ENCODE assay signal across 10 mouse cellular contexts in the genomic region with DNA sequence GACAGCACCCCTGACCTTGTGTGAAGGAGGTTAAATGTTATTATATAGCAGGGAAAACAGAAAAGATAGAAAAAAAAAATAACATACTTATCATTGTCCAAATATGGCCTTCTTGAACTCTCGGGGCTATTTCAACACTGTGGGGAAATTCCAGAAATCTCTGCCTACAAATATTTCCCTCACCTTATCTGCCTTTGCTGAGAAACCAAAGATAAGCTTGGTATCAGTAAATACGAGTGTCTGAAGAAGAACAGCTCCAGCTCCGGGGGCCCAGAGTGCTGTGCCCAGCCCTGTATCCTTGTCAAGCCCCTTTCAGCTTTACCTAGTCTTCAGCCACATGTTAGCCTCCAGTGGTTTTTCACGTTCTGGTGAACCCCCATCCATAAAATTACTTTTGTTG.
DNase-seq lines count a peak whose midpoint lies in the region; ATAC-seq and TF ChIP-seq lines count a peak whose summit lies in the region.
"Had no signal": no experiment of that assay in that cellular context is flagged by ENCODE, and none has a peak within 500 bp of the region (broad histone marks: within the 10 kb centered on the region; RNA-seq: fewer than 3 reads in every experiment).

No protein-coding gene starts in this region.

- no peaks in the 10 kb centered on the region for H3K9me3 ChIP-seq in intestine, embryonic 15.5 days
- no peaks in the 10 kb centered on the region for H3K9me3 ChIP-seq in stomach, embryonic 16.5 days (replicated peaks; ENCODE audit: control insufficient read depth, low read length)

- peak overlapping the region; percentile 92 for H3K27ac ChIP-seq in kidney, adult 2 months (ENCODE audit: insufficient read depth, low read depth, low read length)
- H3K27ac ChIP-seq in testis, adult 2 months (ENCODE audit: control insufficient read depth, insufficient read depth, low read depth, low read length), result peak overlapping the region; percentile 63; the same call in 1 of the 2 replicates
- peak overlapping the region; percentile 64 for H3K27ac ChIP-seq in intestine, embryonic 15.5 days
- peak overlapping the region; percentile 64 for H3K27ac ChIP-seq in stomach, embryonic 16.5 days (ENCODE audit: low read length)

- no peak overlapping the region for H3K9ac ChIP-seq in intestine, embryonic 15.5 days
- no peak overlapping the region for H3K9ac ChIP-seq in stomach, embryonic 16.5 days (ENCODE audit: low read length)

- TF ChIP-seq CTCF in kidney, adult 2 months (conservative IDR thresholded peaks at IDR 0.05; ENCODE audit: insufficient read depth, insufficient read length, low read depth, low read length), result no peak
- no peak for TF ChIP-seq CTCF in testis, adult 2 months (IDR thresholded peaks at IDR 0.05; ENCODE audit: control insufficient read depth, insufficient read depth, insufficient replicate concordance, low read depth, low read length)

- H3K27me3 ChIP-seq in kidney, adult 2 months (replicated peaks; ENCODE audit: control insufficient read depth, insufficient read depth, low read length), result no peaks in the 10 kb centered on the region
- no peaks in the 10 kb centered on the region for H3K27me3 ChIP-seq in testis, adult 2 months (ENCODE audit: control insufficient read depth, insufficient read depth, low read length)
- H3K27me3 ChIP-seq in intestine, embryonic 15.5 days (replicated peaks), result no peaks in the 10 kb centered on the region
- H3K27me3 ChIP-seq in stomach, embryonic 16.5 days (ENCODE audit: control insufficient read depth, insufficient read depth, low read length), result no peaks in the 10 kb centered on the region

- no peaks in the 10 kb centered on the region for H3K36me3 ChIP-seq in kidney, adult 2 months (ENCODE audit: control insufficient read depth, insufficient read depth, low read length)
- H3K36me3 ChIP-seq in testis, adult 2 months (ENCODE audit: control insufficient read depth, insufficient read depth, low read length), result no peaks in the 10 kb centered on the region
- H3K36me3 ChIP-seq in intestine, embryonic 15.5 days, result no peaks in the 10 kb centered on the region
- H3K36me3 ChIP-seq in stomach, embryonic 16.5 days (ENCODE audit: control insufficient read depth, insufficient read depth, low read length), result no peaks in the 10 kb centered on the region

- H3K4me2 ChIP-seq in intestine, embryonic 15.5 days (replicated peaks), result peak overlapping the region; percentile 73
- H3K4me2 ChIP-seq in stomach, embryonic 16.5 days (ENCODE audit: low read depth, low read length), result peak overlapping the region; percentile 66

- 52% methylated on average over 4 of the region's 4 CpGs for WGBS in kidney, adult 2 months
- WGBS in intestine, embryonic 15.5 days, result 23% methylated on average over 4 of the region's 4 CpGs
- WGBS in stomach, embryonic 16.5 days, result 22% methylated on average over 4 of the region's 4 CpGs

- DNase-seq in kidney, adult 2 months, result no peak
- no peak for DNase-seq in kidney, postnatal 36 days
- DNase-seq in testis, postnatal 10 days (ENCODE audit: low spot score), result no peak
- DNase-seq in right cerebral cortex, adult 2 months (ENCODE audit: low spot score in 2 of 2), result no peak
- DNase-seq in retina, embryonic 14.5 days (ENCODE audit: low spot score), result no peak
- DNase-seq: gastrocnemius, postnatal 36 days; right cerebral cortex, adult 18-20 months had no signal

- H3K4me3 ChIP-seq in kidney, adult 2 months (ENCODE audit: insufficient read depth, low read depth, low read length), result no peak overlapping the region
- no peak overlapping the region for H3K4me3 ChIP-seq in testis, adult 2 months (ENCODE audit: control insufficient read depth, low read depth, low read length)
- H3K4me3 ChIP-seq in intestine, embryonic 15.5 days (replicated peaks), result no peak overlapping the region
- H3K4me3 ChIP-seq in stomach, embryonic 16.5 days (replicated peaks; ENCODE audit: low read length), result no peak overlapping the region

- TF ChIP-seq POLR2A in kidney, adult 2 months (IDR thresholded peaks at IDR 0.05; ENCODE audit: low read depth, low read length), result no peak
- no peak for TF ChIP-seq POLR2A in testis, adult 2 months (IDR thresholded peaks at IDR 0.05; ENCODE audit: control insufficient read depth, low read depth, low read length)

- H3K4me1 ChIP-seq in kidney, adult 2 months (ENCODE audit: control insufficient read depth, insufficient read depth, low read length), result peaks cover 20% of the 10 kb centered on the region; the same call in 1 of the 2 replicates
- H3K4me1 ChIP-seq in testis, adult 2 months (ENCODE audit: control insufficient read depth, insufficient read depth, low read length), result peaks cover 8% of the 10 kb centered on the region
- peaks cover 13% of the 10 kb centered on the region for H3K4me1 ChIP-seq in intestine, embryonic 15.5 days (replicated peaks)
- peaks cover 14% of the 10 kb centered on the region for H3K4me1 ChIP-seq in stomach, embryonic 16.5 days (ENCODE audit: control insufficient read depth, insufficient read depth, low read length)

- ATAC-seq in intestine, embryonic 15.5 days, result peak; percentile 23; the same call in 1 of the 2 replicates
- no peak for ATAC-seq in stomach, embryonic 16.5 days (ENCODE audit: insufficient read depth, low FRiP score)
